Mouse (Mus musculus) olfactory bulb, adult 2 months (tissue): Measurements from ENCODE around the gene Hdhd5.

Source experiments
- CTCF ChIP-seq: fragments of 200-500 bp; IDR thresholded peaks from 2 replicates; pipeline ENCODE4 v1.5.1; 2012; ENCODE audit warnings: low read depth, mild to moderate bottlenecking, low read length, moderate library complexity; ENCODE audit not compliant: insufficient read depth
- POLR2A ChIP-seq: fragments of 200-500 bp; IDR thresholded peaks from 2 replicates; pipeline ENCODE4 v1.6.1; 2012; ENCODE audit warnings: mild to moderate bottlenecking, low read depth, low read length, moderate library complexity; ENCODE audit not compliant: insufficient read depth

- TF ChIP-seq CTCF (no peak), POLR2A (no peak)
These were observed 27.1 kb downstream of the Hdhd5 start for GRCm38 (mm10) chr6:120504051-120504450.
